Mouse (Mus musculus) cerebellum, postnatal 10 days (tissue): ENCODE data around the gene Dmrtb1.

Experiments
- DNase-seq, 2 experiments: peaks; one replicate each; pipeline ENCODE4 v3.0.0; 2021; ENCODE audit warnings: mixed read lengths in 2 of 2

Dmrtb1 gene

GRCm38 (mm10) chr4:107684130-107684529, at the start of gene Dmrtb1:
Gene Dmrtb1, minus strand, starts transcription at chr4:107684230.
- DNase-seq, result no peak

DNA sequence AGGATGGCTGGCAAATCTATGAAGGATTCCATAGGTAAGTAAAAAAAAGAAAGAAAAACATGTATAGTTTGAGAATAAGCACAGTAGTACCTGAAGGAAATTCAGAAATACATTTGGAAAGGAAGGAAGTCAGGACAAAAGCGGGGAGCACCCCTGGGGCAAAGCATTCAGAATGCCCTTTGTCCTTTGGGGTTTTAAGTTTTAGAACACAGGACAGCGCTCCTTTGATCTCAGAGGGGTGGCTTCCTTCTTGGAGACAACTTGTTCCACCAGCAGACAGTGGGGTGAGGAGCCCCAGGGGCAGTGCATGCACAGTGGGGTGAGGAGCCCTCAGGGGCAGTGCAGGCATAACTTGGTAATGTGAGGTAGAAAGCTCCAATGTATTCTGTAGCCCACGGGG, 49.6 kb upstream of the Dmrtb1 start:
- no peak for DNase-seq

DNA sequence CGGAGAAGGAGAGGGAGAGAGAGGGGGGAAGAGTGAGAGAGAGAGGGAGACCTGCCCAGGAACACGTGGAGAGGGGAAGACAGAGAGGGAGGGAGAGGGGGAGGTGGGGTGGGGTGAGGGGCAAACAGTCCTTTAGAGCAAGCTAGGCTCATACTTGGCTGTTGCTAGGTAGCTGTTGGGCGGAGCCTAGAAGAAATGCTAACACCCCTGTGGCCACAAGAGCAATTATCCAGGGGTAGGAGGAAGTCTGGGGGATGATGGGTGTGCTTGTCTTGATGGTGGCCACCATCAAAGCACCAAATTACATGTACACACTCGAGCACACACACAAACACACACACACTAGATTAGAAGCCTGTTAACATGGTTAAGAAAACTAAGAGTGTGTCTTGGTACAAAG, 48.6 kb upstream of the Dmrtb1 start:
- no peak for DNase-seq

DNA sequence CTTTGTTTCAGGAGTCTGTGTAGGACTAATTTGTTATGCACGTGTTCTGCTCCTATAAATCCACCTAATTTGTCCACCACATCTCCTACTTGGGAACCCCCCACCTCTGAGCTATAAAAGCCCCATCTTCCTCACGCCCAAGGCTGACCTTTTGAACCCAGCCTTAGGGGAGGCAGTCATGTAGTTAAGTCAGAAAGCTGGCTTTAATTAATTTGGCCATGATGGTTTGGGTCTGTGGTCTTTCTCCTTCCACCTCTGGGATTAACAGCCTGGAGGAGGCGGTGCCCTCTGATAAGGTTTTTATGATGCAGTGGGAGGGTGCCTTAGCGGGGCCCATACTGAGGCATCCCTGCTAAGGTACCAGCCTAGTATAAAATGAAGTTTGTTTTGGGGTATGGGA, 48.2 kb upstream of the Dmrtb1 start:
- DNase-seq, result no peak

DNA sequence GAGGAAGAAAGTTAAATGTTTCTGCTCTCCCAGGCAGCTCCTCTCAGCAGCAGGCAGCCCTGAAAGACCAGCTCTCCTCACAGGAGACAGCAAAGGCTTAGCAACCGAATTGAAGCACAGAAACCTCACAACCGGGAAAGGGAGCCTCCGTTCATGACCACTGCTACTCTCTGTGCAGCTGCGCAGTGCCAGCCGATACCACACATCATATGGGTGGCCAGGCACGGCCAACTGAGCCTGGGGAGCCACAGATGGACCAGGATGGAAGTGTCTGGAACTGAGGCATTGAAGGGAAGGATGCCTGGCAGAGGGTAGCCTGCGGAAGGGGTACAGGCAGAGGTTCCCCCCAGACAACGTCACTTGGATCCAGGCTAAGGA, 47.0 kb upstream of the Dmrtb1 start:
- no peak for DNase-seq

DNA sequence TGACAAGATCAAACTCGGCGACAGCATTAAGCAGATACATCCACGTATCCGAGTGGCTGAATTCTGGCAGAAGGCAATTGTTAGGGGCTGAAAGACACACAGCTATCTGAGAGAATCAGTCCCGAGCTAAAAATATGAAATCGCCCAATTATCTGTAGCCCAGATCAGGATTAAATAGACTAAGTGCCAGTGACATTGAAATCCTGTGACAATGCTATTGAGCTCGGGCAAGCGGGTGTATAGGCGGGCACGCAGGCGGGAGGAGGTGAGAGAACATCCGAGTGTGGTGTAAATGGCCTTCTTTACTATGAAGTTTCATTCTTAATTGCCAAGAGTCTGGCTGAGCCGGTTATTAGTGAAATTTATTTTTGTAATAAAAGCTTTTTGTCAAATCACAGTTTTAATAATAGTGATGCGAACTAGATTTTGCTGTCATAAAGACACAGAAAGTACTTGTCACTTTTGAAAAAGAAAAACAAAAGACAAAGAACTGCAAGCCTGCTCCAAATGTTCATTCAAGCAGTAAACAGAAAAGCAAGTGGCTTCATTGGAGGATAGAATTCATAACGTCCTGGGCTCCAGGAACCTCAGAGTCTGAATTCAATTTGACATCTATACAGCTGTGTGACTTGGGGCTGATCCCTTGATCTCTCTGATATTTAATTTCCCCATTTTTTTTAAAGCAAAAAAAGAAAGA, 46.5 kb upstream of the Dmrtb1 start:
- DNase-seq, result no peak

DNA sequence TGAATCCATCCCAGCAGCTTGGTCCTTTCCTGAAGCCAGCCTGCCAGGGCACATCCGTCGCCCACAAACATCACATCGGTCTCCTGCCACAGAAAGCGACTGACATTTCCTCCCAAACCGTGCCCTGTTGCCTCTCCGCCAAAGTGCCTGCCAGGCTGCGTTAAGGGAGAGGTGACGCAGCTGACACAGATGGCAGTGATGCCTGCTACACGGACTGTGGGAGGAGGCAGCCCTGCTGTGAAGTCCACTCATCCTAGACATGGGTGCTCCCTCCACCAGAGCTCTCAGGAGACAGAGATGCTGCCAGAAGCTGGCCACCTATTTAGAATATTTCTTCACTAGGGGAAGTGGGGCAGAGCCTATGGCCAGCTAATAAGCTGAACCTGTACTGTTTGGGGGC, 41.4 kb upstream of the Dmrtb1 start:
- DNase-seq, result no peak

- no peak for DNase-seq
These were observed 36.2 kb upstream of the Dmrtb1 start for GRCm38 (mm10) chr4:107720043-107720830.

DNA sequence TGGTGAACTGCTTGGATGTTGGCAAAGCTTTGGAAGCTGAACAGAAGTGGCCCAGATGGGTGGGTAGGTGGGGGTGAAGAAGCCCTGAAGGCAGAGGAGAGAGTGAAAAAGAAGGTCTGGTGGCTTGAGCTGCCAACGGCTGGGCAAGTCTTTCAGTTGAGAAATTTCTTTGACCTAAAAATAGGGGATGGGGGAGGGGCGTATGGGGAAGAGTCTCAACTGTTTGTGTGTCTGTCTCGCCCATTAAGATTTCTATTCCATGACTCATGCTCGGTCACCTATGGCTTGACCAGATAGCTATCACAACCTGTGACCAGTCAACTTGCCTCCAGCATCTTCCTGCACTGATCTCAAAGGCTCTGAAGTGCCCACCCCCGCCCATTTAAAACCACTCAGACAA, 35.1 kb upstream of the Dmrtb1 start:
- DNase-seq, result no peak

DNA sequence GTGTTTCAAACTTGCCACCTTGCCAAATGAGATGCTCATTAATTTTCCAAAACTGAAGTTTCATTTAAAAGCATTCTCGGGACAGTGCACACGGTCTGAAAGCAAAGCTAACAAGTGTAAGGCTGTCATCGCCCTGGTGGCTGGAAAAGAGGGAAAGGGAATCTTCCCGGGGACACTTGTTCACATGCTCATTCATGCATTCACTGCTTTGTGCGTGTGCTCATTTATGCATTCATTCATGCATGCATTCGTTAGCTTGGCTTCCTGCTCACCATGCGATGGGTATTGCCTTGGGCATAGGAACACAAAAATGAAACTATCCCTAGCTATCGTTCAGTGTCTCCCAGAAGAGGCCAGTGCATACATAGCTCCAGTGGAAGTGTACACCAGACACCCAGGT, 34.7 kb upstream of the Dmrtb1 start:
- DNase-seq, result no peak

- no peak for DNase-seq
These were observed 33.8 kb upstream of the Dmrtb1 start for GRCm38 (mm10) chr4:107717718-107718313.

GRCm38 (mm10) chr4:107716754-107717299, 32.8 kb upstream of the Dmrtb1 start:
- no peak for DNase-seq

- DNase-seq, result no peak
These were observed 22.9 kb upstream of the Dmrtb1 start for GRCm38 (mm10) chr4:107706884-107707283.

- peak; percentile 42 to 62 for DNase-seq
These were observed 20.2 kb upstream of the Dmrtb1 start for GRCm38 (mm10) chr4:107704185-107704584.

DNA sequence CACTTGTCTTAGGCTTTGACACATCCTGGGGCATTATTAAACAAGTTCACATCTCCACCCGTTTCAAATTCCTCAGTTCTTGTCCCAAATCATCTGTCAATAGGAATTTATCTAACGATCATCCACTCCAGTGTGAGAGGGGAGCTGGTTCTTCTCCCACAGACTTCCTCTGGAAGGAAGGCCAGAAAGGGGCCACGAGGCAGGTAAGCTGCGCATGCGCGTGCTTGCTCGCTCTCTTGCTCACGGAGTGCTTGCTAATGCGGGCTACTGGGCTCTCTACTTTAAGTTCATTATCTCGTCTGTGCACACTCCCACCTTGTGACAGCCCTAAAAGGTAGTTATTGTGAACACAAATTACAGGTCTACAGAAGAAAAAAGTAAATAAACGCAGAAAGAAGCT, 17.6 kb upstream of the Dmrtb1 start:
- no peak for DNase-seq

DNA sequence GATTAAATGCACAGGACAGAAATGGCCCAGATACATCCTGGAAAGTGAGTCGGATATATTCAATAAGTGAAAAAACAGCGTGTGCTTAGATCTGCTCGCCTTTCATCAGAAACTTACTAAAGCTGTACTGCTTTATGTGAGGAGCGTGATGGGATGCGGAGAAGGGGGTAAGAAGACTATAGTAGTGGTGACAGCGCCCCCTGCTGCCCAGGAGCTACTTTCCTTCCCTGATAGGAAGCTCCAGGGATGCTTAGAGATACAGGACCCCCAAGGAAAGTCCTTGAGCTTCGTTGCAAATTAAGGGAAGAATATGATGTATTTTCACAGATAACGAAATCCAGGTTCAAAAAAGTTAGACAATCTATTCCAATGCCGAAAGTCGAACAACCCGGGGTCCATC, 17.1 kb upstream of the Dmrtb1 start:
- DNase-seq, result peak; percentile 83 to 86

GRCm38 (mm10) chr4:107699271-107699670, 15.2 kb upstream of the Dmrtb1 start:
- peak; percentile 61 to 66 for DNase-seq

DNA sequence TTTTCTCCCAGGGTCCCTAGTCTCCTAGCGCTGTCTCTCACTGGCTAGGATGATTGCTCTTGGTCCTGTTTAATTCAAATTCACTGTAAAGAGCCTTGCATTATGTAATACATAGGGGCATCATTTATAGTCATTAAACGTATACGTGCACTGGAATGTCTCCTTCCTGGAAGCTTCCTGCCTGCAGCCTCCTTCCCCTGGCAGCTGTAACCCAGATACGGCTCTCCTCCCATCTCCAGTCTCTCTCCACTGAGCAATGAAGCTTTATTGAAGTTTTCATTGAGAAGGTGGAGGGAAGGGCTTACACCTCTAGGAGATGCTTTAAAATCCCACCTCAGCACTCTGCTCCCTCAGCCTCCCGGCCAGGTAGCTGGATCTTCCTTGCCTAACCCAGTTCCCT, 9.8 kb upstream of the Dmrtb1 start:
- DNase-seq, result no peak

- peak; percentile 41 to 54 for DNase-seq
These were observed 4.2 kb upstream of the Dmrtb1 start for GRCm38 (mm10) chr4:107688213-107688612.

DNA sequence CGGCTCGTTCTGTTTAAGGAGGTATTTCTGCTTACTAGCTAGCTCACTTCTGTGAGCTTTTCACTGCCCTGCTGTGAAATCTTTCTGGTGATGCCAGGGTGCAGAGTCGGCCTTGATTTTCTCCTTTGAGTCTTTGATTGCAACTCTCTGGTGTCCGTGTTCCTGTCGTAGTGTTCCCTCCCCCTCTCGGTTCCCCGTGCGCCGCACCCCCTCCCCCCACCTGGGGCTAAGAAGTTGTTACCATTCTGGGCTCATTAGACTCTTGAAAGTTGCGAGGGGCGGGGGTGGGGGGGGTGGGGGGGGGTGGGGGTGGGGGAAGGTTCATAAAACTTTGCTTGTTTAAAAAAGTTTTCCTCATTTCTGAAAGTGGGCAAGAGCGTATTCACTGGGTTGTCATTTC, 3.1 kb upstream of the Dmrtb1 start:
- DNase-seq, result no peak

DNA sequence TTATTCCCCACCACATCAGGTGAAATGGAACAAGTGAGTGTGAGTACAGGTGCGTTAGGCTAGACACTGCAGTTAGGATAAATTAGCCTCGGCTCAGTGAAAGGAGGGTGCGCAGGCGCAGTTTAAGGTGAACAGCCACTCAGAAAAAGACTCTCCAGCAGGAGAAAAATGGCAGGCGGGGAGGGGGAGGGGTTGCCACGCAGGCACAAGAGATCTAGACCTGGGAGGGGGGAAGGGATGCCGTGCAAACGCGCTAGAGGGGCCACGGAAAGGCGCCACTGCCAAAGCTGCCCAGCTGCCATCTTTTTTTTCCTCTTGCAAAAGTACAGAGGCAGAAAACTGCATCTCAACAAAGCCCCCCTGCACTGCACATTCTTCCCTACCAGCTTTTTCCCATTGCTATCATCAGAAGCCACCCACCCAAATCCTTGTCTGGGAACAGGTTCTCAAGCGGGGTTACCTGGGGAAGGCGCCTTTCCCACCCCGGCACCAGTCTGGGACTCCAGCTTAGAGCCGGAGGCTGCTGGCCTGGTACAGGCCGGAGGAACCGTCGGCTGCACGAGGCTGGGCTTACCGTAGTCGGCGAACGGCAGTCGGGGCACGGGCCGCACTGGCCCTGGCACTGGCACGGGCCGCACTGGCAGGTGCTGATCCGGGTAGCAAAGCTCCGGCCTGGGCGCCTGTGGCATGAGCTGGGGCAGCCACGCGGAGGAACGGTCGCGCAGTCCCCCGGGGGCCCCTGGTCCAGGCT, 849 bp downstream of the Dmrtb1 start:
- no peak for DNase-seq

DNA sequence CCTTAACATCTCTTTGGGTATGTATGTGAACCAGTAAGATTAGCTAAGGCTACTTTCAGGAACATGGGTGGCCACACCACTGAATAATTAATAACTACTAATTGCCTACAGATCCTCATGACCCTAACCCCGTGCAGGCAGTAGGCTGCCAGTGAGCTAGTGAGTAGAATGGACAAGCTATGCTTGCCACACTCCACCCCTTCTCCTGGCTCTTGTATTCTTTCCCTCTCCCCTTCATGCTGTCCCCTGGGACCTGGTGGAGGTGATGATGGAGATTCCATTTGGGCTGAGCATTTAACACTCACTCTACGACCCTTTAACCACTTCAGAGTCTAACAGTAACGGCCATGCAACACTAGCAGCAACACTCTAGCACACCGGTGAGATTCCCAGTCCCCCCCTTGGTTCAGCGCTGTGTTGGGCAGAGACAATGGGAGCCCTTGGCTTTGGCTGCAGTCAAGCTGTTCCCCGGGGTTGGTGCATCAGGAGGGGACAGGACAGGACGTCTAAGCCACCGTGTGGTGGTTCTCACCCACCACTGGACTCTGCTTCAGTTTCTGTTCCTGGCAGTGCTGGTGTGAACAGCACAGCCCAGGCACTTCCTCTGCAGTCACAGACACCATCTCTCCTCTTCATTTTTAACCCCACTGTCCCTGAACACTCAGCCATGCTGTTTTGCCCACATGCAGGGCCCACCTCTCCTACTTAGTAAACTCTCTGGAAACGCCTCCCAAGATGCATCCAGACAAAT, 2.8 kb downstream of the Dmrtb1 start:
- no peak for DNase-seq
